Mouse (Mus musculus) bone marrow macrophage, adult 2 months (primary cell): ENCODE data around the gene Fgfr2.

ENCODE experiments used
- CTCF ChIP-seq: IDR thresholded peaks from 2 replicates; pipeline ENCODE4 v1.5.1; 2012; ENCODE audit warnings: low read depth, mild to moderate bottlenecking, low read length, moderate library complexity
- POLR2A ChIP-seq: IDR thresholded peaks from 2 replicates; pipeline ENCODE4 v1.6.1; 2012; ENCODE audit warnings: mild to moderate bottlenecking, low read depth, low read length, borderline replicate concordance

DNA sequence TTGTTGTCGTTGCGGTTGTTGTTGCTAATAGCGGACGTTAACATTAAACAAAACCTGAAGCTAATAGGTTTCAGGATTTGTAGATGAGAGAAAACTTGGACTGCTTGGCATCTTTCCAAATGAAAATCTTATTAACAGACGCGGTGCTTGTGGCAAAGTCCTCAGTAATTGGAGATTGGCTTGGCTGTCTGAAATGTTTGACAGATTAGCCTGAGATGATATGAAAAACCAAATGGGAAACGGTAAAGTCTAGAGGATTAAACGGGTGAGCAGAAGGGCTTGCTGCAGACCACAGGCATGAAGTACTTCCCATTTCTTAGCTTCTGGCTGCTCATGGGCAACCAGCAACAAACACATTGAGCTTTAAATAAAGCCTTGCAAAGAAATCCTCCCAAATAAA is 1493.6 kb downstream of the Fgfr2 start:
- TF ChIP-seq CTCF (no peak), POLR2A (no peak)
